Mouse (Mus musculus) heart, postnatal 0 days (tissue): ENCODE measurements around the gene Dnajc8. TPM values are rescaled to one million over a fixed set of nuclear protein-coding genes. Genes with fewer than 3 reads are reported as not detected.

Experiments used
- ATAC-seq: fragments of 200-750 bp; cut with Nextera tagmentation; 2 replicates; pipeline ENCODE4 v1.8.0; 2017; ENCODE audit warnings: low read depth, moderate number of reproducible peaks, moderate library complexity; ENCODE audit not compliant: insufficient read depth
- DNase-seq: peaks from one replicate; pipeline ENCODE4 v3.0.0-alpha.2; 2016; ENCODE audit warnings: low spot score
- H3K27ac ChIP-seq: fragments of 300-500 bp; sonication (generic); 2 replicates; pipeline ENCODE4 v1.5.1; 2014; ENCODE audit warnings: low read depth, mild to moderate bottlenecking
- H3K27me3 ChIP-seq: fragments of 300-500 bp; sonication (generic); 2 replicates; pipeline ENCODE4 v1.6.1; 2014; ENCODE audit warnings: low read length, mixed read lengths; ENCODE audit not compliant: control insufficient read depth, insufficient read depth
- H3K36me3 ChIP-seq: fragments of 300-500 bp; sonication (generic); replicated peaks from 2 replicates; pipeline ENCODE4 v1.6.1; 2014; ENCODE audit warnings: low read length, mixed read lengths; ENCODE audit not compliant: control insufficient read depth, insufficient read depth
- H3K4me1 ChIP-seq: fragments of 300-500 bp; sonication (generic); 2 replicates; pipeline ENCODE4 v1.6.1; 2014; ENCODE audit warnings: antibody characterized with exemption; ENCODE audit not compliant: control insufficient read depth, insufficient read depth
- H3K4me2 ChIP-seq: fragments of 300-500 bp; sonication (generic); 2 replicates; pipeline ENCODE4 v1.6.1; 2014; ENCODE audit warnings: low read depth, mild to moderate bottlenecking, low read length, moderate library complexity
- H3K4me3 ChIP-seq: fragments of 300-500 bp; sonication (generic); 2 replicates; pipeline ENCODE4 v1.5.1; 2014; ENCODE audit warnings: low read depth, low read length
- H3K9ac ChIP-seq: fragments of 300-500 bp; sonication (generic); replicated peaks from 2 replicates; pipeline ENCODE4 v1.6.1; 2014; ENCODE audit warnings: low read depth, low read length, mixed read lengths
- H3K9me3 ChIP-seq: fragments of 300-500 bp; sonication (generic); replicated peaks from 2 replicates; pipeline ENCODE4 v1.6.1; 2016; ENCODE audit warnings: low read length; ENCODE audit not compliant: control insufficient read depth
- CTCF ChIP-seq: IDR thresholded peaks from 2 replicates; pipeline ENCODE4 v1.5.1; 2016; ENCODE audit warnings: antibody characterized with exemption, control low read depth, low read depth
- EP300 ChIP-seq: IDR thresholded peaks from 2 replicates; pipeline ENCODE4 v1.6.1; 2016; ENCODE audit warnings: antibody characterized with exemption, low read depth
- WGBS: fragments of 180-500 bp; shearing (Covaris S2); extraction: QIAGEN DNeasy Blood & Tissue Kit; methylation state at CpG from one replicate; pipeline ENCODE4 v1.1.7; 2014; 5-methylcytosine and 5-hydroxymethylcytosine counted together
- polyA plus RNA-seq: library from polyadenylated mRNA; unstranded; fragments of >200 nt; fragmentation: Nextera tagmentation; extraction: Ambion mirVana; gene quantifications from 2 replicates; pipeline ENCODE4 v1.2.1, GENCODE M21; 2015
- total RNA-seq: library from RNA; depleted of rRNA; stranded (reverse); fragments of >200 nt; gene quantifications from 2 replicates; pipeline ENCODE4 v1.2.3, GENCODE M21; 2014; ENCODE audit warnings: low replicate concordance

Dnajc8 gene
- total and polyA plus RNA-seq, 2 experiments from 2014 or later = 94.1 to 104 TPM

- H3K9me3 ChIP-seq = no peaks in the 10 kb centered on the region
- 66% methylated on average over 6 of the region's 6 CpGs for WGBS
- H3K4me1 ChIP-seq = peaks cover 11% of the 10 kb centered on the region; the same call in 1 of the 2 replicates
- DNase-seq (no peak), ATAC-seq (no peak)
- TF ChIP-seq EP300 (no peak), CTCF (no peak)
- H3K27me3 ChIP-seq = no peaks in the 10 kb centered on the region
- H3K27ac ChIP-seq = no peak overlapping the region
- H3K9ac ChIP-seq = no peak overlapping the region
- no peak overlapping the region for H3K4me2 ChIP-seq
- no peaks in the 10 kb centered on the region for H3K36me3 ChIP-seq
- no peak overlapping the region for H3K4me3 ChIP-seq
Observed at GRCm38 (mm10) chr4:132505034-132505738, 30.2 kb upstream of the Dnajc8 start.

DNA sequence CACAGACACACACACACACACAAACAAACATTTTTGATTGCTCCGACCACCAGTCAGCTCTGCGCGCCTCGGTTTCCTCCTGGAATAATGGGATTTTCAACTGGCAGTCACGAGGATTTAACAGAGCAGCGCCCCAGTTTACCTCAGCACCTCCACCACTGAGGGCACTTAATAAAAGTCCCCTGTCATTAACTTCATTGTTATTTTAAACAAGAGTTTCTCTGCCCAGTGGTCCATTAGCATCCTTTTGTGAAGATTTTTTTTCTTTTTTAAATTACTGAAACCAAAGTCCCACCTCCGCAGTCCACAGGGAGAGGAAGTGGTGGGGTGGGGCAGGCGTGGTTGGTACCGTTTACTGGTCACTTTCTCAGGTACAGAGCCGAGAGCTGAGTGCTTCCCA, 29.6 kb upstream of the Dnajc8 start:
- H3K27me3 ChIP-seq = no peaks in the 10 kb centered on the region
- no peaks in the 10 kb centered on the region for H3K36me3 ChIP-seq
- WGBS = 75% methylated on average over 10 of the region's 10 CpGs
- no peak overlapping the region for H3K27ac ChIP-seq
- TF ChIP-seq EP300 = no peak
- no peak for TF ChIP-seq CTCF
- no peak overlapping the region for H3K4me2 ChIP-seq
- H3K4me3 ChIP-seq = no peak overlapping the region
- H3K9me3 ChIP-seq = no peaks in the 10 kb centered on the region
- H3K4me1 ChIP-seq = peaks cover 14% of the 10 kb centered on the region; the same call in 1 of the 2 replicates
- ATAC-seq (no peak), DNase-seq (no peak)
- no peak overlapping the region for H3K9ac ChIP-seq

GRCm38 (mm10) chr4:132506250-132506649, 29.1 kb upstream of the Dnajc8 start:
- no peak for DNase-seq
- 86% methylated on average over 6 of the region's 6 CpGs for WGBS
- TF ChIP-seq EP300 (no peak), CTCF (no peak)
- Histone ChIP-seq H3K9me3 (no peaks in the 10 kb centered on the region), H3K36me3 (no peaks in the 10 kb centered on the region), H3K4me2 (no peak overlapping the region), H3K27me3 (no peaks in the 10 kb centered on the region), H3K9ac (no peak overlapping the region), H3K4me1 (peaks cover 14% of the 10 kb centered on the region; the same call in 1 of the 2 replicates), H3K4me3 (no peak overlapping the region), H3K27ac (no peak overlapping the region)
- no peak for ATAC-seq

DNA sequence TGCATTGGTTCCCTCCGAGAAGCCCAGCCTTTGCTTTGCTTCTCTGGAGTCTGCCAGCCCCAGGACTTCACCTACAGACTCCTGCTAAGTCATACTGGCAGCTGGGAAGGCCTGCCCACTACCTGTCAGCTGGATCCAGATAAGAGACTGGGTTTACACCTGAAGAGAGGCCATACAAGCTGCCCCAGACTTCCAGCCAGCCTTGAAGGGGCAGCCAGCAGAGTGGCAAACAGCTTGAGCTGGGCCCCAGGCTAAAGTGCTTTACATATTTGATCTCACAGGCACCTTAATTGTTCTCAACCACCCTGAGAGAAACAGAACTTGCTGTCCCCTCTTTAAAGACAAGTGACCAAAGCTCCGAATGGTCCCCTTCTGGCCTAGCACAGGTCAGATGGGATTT, 28.1 kb upstream of the Dnajc8 start:
- no peak for TF ChIP-seq CTCF
- H3K4me3 ChIP-seq = no peak overlapping the region
- DNase-seq = no peak
- no peak overlapping the region for H3K27ac ChIP-seq
- H3K27me3 ChIP-seq = no peaks in the 10 kb centered on the region
- no peaks in the 10 kb centered on the region for H3K36me3 ChIP-seq
- H3K9me3 ChIP-seq = no peaks in the 10 kb centered on the region
- 59% methylated on average over 2 of the region's 2 CpGs for WGBS
- no peak for ATAC-seq
- H3K9ac ChIP-seq = no peak overlapping the region
- H3K4me2 ChIP-seq = no peak overlapping the region
- peaks cover 14% of the 10 kb centered on the region; the same call in 1 of the 2 replicates for H3K4me1 ChIP-seq

- Histone ChIP-seq H3K9ac (peak overlapping the region; percentile 51), H3K27me3 (no peaks in the 10 kb centered on the region), H3K4me2 (peak overlapping the region; percentile 84), H3K4me1 (peaks cover 19% of the 10 kb centered on the region; the same call in 1 of the 2 replicates), H3K4me3 (peak overlapping the region; percentile 83), H3K36me3 (no peaks in the 10 kb centered on the region), H3K9me3 (no peaks in the 10 kb centered on the region), H3K27ac (peak overlapping the region; percentile 61)
- no peak for TF ChIP-seq EP300
- TF ChIP-seq CTCF = no peak
- under 1% methylated on average over 50 of the region's 52 CpGs for WGBS
- ATAC-seq (peak; percentile 51), DNase-seq (peak; percentile 69)
Observed at GRCm38 (mm10) chr4:132509621-132510296, 25.6 kb upstream of the Dnajc8 start.
